Mouse (Mus musculus): ENCODE measurements around the gene Ubac1.

The Ubac1 gene

DNA sequence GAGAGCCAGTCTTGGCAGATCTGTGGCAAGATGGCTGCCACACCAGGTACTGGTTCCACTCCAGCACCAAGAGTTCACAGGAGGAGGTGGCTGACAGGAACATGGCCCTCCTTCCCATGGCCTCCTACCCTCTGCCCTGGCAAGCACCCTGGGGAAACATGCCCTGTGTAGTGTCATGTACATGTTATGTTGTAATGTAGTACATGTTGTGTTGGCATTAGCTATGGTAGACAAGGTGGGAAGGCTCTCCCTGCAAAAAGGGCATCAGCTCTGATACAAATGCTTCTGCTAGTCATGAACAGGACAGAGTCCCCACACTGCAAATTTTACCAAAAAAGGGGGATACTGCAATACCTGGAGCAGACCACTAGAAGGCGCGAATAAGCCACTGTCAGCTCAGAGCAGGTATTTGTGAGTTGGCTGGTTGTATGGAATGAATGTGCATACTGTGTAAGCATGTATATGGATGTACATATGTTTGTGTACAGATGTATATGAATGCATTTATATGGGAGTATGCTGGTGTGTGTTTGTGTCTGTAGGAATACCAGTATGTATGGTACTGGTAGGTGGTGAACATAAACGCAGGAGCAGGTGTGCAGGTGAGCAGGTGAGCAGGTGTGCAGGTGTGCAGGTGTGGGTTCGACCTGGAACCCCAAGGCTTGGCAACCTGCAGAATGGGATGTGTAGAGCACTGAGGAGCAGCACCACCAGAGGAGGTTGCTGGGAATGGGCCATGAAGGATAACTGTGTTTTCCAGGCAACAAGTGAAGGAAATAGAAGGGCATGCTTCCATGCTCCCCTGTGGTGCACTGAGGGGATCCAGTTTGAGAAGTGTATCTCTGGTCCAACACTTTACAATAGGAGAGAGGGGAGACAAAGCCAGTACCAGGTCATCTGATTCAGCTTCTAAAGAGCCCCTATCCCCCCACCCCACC, 2.9 kb upstream of the Ubac1 start:
- DNase-seq (ENCODE audit: low read depth, low spot score), result no peak

DNA sequence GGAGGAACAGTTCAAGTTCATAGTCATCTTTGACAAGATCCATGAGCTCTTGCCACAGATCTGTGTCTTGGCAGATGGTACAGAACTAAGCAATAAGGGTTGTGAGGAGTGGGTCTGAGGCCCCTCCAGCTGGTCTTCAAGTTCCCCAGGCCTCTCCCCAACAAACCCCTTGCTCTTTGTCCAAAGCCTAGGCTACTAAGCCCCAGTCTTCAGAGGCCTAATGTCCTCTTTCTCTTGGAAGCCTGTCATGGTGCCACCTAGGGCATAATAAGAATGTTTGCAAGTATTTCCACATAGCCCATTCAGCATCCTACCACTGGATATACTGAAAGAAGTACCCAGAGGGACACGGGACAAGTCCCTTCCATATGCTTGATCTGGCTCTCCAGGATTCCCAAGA, 1.1 kb upstream of the Ubac1 start:
- no peak for DNase-seq (ENCODE audit: low read depth, low spot score)

DNA sequence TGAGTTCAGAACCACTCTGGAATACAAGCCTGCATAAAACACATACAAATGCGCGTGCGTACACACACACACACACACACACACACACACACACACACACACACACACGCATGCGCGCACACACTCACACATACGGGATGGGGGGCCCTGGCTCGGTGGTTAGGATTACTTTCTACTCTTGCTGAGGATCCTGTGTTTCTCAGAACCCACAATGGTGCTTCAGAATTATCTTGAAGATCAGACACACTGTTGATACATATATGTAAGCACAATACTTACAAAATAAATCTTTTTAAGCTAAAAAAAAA, 665 bp upstream of the Ubac1 start:
- no peak for DNase-seq (ENCODE audit: low read depth, low spot score)

DNA sequence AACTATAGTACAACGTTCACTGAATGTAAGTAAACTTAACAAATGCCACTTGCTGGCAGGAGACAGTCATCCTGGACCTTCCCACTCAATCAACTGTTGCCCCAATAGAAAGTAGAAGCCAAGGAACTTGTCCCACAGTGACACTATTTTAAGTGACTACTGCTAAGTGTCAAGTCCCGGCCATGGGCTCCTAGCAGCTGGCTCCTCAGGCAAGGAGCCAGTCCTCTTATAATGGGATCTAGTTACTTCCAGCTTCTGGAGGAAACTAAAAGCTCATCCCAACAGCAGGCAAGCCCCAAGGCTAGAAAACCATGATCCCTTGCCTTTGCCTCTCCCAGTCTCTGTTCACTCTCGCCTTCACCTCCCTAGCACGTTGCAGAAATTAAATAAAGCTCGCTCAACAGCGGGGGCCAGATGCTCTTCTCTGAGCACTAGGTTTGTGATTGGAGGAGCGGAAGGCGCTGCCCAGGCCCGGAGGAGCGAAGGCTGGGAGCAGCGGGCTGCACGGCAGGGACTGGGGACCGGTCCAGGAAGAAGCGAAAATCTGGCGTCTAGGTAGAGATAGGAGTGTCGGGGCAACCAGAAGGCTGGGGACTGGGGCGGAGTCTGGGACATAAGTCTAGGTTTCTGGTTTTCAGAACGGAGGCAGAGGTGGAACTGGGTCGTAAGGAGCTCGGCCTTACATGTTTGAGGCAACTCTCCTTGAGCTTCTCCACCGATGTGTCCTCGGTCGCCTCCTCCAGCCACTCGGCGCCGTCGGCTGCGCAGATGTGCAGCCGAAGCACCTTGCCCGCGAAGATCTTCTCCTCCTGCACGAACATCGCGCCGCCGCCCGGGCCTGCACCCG, 610 bp downstream of the Ubac1 start:
- no peak for DNase-seq (ENCODE audit: low read depth, low spot score)

DNA sequence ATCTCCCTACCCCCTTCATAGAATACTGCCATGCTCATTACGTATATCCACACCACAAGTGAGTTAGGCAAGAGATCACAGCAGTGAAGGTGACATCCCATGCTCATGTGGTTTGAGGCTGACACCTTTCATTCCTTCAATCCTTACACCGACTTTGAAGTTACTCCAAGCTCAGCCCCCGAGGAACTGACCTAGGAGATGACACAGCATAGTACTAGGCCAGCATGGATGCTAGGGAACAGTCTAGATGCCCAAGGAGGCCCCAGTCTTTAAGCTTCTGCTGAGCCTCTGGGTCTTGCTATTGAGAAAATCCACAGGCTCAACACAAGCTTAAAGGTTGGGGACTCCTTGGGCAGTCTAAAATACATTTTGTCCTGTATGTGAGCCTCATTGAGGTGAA, 1.6 kb downstream of the Ubac1 start:
- no peak for DNase-seq (ENCODE audit: low read depth, low spot score)

DNA sequence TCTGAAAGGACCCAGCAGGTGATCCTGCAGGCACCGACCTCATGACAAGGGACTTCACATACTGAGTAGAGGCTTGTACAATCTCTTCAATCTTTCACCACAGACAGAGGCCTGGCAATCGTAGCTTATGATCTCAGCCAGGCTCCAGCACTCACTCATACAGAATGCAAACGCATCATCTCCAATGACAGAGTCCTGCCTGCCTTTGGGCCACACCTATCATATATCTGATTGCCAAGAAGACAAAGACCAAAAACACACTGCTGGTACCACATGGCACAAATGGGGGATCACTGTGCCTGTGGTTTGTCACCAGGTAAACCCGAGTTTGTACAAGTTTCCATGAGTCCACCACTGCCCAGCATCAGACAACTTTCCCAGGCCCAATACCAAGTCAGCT, 4.2 kb downstream of the Ubac1 start:
- no peak for DNase-seq (ENCODE audit: low read depth, low spot score)

DNA sequence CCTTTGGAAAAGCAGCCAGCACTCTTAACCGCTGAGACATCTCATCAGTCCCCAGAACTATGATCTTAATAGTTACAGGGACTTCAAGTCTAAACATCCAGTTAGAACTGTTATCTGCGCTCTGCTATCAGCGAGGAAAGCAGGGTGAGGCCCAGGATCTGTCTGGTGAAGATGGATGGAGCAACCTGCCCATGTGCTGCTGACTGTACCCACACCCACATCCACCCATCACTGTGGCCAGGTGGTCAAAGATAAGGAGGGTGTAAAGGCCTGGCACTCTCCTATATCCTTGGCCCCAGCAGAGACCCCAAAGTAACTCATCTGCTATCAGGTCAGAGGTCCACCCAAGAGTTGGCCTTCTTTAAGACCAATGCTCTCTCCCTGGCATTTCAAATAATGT, 7.9 kb downstream of the Ubac1 start:
- peak; percentile 14 for DNase-seq (ENCODE audit: low read depth, low spot score)

DNA sequence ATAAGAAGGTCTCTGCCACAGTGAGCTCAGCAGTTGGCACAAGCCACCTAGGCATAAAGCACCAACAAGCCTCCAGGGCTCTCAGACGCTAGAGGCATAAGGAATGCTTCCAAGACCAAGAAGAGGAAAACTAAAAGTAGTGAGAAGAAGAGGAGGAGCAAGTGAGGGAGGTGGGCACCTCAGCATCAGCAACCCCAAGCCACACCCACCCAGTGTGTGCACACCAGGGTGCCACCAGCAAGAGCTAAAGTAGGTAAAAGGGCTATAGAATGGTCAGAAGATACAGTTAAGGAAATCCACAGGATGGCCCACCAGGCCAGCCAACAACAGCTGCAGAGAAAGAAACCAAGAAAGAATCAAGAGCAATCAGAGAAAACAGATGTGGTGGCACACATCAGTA, 10.1 kb downstream of the Ubac1 start:
- DNase-seq (ENCODE audit: low read depth, low spot score), result no peak

DNA sequence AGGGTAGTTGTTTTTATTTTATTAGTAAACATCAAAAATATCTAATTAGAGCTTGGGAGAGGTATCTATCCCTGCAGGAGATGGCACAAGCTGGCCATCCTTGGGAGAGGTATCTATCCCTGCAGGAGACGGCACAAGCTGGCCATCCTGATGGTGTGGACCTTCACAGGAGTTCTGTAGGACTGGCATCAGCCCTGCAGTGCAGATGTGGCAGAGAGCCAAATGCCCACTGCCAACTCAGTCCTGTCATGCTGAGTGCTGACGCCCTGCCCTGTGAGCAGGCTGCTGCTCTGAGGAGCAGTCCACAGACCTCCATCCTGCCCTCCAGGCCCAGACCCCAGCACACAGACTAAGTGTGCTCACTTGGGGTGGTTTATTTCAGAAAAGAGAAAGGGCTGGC, 19.5 kb downstream of the Ubac1 start:
- no peak for DNase-seq (ENCODE audit: low read depth, low spot score)

DNA sequence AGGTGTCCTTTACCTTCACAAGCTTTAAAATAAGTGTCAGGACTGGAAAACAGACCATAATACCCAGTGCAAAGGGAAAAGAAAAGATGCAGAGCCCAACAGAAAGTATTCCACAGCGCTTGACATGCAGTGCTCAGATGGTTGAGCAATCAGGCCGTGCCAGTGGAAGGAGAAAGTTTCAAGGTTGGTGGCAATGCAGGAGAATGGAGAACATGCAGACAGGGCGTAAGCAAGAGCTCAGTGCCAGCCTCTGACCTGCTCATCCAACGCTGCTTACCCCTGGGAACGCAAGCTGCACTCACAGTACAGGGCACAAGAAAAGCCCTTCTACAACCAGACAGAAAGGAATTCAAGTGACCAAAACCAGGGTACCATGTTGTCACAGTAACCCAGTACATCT, 20.4 kb downstream of the Ubac1 start:
- DNase-seq (ENCODE audit: low read depth, low spot score), result no peak

DNA sequence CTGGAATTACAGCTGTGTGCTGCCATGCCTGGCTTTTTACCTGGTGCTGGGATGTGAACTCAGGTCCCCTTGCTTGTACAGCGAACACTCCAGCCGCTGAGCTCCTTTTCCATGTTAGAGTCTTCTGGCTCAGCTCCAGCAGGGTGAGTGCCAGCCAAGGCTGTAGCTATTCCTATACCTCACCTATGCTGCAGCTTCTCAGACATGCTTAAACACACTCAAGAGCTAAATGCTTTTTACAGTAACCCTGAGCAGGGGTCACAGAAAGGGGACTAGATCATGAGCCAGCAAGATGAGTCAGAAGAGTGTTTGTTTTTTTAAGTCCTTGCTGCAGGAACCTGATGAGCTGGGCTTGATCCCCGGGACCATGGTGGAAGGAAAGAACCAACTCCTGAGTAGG, 23.8 kb downstream of the Ubac1 start:
- DNase-seq (ENCODE audit: low read depth, low spot score), result no peak

DNA sequence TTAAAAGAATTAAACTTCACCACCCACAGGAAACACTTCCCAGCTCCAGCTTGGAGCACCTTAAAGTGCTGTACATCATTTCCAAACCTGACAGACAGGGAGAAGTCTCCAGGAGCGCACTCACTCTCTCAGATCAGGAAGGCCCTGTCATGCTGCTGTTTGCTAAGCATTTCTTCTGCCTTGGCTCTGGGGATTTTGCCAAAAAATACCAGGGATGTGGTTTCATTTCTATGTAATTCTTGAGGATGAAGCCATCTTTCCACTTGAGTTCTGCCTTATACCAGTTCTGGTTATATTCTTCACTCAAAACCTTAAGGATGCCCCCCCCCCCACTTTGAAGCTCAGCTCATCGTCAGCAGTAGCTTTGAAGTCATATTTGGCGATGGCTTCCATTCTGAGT, 26.8 kb downstream of the Ubac1 start:
- DNase-seq (ENCODE audit: low read depth, low spot score), result no peak

DNA sequence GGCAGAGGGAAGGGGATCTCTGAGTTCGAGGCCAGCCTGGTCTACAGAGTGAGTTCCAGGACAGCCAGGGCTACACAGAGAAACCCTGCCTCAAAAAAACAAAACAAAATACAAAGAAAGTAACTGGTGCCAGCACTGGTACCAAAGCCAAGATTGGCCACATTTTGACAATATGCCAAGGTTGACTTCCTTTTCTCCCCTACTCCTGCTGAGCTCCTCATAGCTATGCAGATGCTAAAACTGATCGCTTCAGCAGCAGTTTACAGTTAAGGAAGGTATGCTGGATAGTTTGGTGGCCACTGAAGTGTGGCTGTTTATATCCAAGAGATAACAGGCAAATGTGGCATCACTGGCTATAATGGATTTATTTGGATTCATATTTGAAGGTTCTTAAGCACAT, 29.3 kb downstream of the Ubac1 start:
- DNase-seq (ENCODE audit: low read depth, low spot score), result no peak

DNA sequence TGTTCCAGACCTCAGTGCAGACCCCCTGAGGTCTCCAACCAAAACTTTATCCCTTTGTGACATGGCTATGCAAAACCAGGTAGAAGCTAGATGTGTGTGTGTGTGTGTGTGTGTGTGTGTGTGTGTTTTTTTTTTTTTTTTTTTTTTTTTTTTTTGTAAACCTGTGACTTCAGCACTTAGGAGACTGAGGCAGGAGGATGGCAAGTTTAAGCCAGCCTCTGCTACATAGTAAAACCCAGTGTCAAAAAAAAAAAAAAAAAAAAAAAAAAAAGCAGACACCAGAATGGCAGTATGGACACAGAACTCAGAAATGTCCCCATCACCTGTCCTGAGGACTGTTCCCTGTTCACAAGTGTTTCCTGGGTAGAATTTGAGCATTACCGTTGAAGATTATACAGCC, 31.9 kb downstream of the Ubac1 start:
- DNase-seq (ENCODE audit: low read depth, low spot score), result no peak

DNA sequence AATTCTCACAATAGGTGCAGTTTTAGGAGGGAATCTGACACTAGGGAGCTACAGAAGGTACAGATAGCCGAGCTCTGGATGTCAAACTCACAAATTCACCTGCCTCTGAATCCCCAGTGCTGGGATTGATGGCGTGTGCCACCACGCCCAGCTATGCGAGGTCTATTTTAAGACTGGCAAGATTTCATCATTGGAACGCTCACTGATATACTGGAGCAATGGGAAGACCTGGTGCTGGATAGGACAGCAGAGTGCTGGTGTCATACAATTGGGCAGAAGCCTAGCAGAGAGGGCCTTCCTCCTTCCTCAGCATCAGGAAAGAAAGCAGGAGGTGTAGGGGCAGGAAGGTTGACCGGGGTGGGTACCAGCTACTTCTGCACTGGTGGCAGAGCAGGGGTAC, 33.7 kb downstream of the Ubac1 start:
- DNase-seq (ENCODE audit: low read depth, low spot score), result no peak

DNA sequence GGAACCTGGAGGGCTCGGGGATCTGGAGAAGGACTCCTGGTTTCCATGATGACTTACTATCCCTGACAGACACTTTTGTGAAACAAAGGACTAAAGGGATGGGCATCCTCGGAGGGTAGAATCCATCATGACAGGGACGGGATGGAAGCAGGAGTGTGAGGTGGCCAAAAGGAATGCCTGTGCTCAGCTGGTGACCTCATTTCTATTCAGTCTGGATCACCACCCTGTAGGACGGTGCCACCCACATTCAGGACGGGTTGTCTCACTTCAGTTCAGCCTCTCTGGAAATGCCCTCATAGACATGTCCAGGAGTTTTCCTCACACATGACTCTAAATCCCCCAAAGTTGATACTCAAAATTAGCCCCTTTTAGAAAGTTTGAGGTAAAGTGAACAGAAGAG, 34.9 kb downstream of the Ubac1 start:
- no peak for DNase-seq (ENCODE audit: low read depth, low spot score)

DNA sequence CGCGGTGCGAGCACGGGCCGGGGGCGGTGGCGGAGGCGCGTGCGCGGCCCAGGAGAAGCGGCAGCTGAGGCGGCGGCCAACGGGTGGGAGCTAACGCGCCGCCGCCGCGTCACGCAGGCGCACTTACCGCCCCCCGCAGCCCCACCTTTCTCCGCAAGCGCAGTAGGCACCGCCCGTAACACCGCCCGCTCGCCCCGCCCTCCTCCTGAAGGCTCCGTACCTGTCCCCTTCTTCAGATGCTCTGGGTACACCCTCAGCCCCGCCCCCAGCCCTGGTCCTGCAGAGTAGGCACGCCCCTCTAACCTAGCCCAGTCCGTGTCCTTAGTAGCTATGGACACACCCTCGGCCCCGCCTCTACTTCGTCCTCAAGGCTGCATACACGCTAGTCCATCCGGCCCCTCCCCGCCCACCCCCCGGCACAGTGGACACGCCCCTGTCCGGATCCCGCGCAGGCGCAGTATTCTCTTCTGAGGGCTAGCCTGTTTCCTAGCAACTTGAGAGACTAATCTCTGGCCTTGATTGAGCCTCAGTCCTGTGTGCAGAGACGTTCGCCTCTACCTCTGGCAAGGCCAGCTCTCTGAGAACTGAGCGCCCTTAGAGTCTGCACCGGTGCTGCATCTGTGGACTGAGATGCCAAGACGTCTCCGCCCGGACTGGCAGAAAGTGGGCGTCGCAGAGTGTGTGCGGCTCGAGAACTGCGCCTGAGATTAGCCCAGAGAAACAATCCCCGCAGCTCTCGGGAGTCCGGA, 38.2 kb downstream of the Ubac1 start, which contains the start of gene Camsap1:
Camsap1 (minus strand) TSS at position 124 of the 749 bp plus-strand sequence.
- DNase-seq (ENCODE audit: low read depth, low spot score), result peak; percentile 99

DNA sequence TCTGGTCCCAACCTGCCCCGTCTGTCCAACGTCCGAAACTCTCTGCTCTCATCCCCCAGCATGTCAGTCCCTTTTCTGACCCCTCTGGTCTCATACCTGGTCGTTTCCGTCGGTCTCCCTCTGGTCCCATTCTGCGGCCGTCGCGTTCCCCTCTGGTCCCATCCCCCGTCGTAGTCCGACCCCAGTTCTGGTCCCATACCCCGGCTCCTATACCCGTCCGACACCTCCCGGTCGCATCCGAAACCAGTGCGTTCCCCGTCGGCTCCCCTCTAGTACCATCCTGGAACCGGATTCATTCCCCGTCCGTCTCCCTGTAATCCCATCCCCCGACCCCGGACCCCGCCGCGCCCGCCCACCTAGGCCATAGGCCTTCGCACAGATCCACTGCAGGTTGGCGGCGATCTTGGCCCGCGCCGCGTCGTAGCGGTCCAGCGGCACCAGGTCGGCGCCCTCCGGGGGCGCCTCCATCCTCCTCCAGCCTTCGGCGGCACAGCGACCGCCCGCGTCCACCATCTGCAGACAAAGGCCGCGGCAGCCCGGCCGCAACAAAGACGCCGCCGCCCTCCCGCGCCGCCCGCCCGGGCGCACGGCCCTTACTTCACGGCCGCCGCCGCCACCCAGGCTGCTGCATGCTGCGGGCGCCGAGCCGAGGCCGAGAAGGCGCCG, 39.0 kb downstream of the Ubac1 start:
- DNase-seq (ENCODE audit: low read depth, low spot score), result peak; percentile 24

DNA sequence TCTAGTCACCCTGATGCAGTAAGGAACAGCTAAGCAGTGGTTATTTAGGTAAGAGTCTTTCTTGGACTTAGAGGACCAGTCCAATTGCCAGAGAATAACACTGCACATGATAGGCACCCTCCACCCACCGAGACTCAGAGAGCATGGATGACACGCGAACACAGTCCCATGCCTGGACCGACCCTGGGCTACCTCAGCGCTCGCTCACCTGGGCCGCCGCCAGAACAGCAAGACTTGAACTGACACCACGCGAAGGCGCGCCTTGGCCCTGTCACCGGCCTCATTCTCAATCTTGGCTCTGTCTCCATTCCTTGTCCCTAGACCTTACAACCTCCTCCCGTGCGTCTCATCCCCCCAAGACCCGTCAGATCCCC, 39.5 kb downstream of the Ubac1 start:
- peak; percentile 8 for DNase-seq (ENCODE audit: low read depth, low spot score)

DNA sequence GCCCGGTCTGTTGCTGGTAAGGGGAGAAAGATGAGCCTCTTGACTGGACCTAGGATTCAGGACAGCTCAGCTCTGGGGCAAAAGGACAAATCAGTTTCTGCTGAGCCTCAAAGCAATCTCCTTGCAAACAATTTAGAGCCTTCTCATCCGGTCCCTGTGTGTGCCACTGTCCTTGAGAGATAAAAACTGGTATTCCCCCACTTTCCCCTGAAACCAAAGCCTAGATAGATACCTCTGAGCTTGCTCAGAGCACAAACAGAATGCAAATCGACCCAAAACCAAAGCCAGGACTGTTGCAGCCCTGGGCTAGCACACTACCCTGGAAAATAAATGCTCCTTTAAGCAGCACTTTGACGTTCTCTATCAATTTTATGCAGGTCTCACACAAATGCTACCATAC, 42.5 kb downstream of the Ubac1 start:
- DNase-seq (ENCODE audit: low read depth, low spot score), result no peak

DNA sequence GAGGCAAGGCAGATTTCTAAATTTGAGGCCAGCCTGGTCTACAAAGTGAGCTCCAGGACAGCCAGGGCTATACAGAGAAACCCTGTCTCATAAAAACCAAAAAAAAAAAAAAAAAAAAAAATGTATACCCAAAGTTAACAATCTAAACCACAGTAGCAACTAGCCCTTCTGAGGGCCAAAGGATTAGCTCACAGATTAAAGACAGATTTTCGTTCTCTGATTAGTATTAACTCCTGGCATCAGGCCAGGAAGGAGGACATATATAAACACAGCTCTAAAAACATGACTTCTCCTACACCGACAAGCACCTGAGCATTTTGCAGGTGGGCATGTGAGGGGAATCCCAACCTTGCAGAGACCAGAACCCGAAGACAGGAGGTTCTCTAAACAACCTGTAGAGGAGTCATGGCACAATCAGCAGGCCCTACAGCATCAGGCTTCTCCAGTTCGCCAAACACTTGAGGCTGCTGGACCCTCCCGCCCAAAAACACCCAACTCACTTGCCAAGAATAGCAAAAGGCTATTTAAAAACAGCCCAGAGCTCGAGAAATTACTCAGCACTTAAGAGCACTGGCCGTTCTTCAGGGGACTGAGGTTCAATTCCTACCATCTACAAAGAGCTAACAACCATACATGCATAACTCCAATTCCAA, 43.8 kb downstream of the Ubac1 start:
- no peak for DNase-seq (ENCODE audit: low read depth, low spot score)
